ENCODE assay signal across 8 mouse cellular contexts in the genomic region with DNA sequence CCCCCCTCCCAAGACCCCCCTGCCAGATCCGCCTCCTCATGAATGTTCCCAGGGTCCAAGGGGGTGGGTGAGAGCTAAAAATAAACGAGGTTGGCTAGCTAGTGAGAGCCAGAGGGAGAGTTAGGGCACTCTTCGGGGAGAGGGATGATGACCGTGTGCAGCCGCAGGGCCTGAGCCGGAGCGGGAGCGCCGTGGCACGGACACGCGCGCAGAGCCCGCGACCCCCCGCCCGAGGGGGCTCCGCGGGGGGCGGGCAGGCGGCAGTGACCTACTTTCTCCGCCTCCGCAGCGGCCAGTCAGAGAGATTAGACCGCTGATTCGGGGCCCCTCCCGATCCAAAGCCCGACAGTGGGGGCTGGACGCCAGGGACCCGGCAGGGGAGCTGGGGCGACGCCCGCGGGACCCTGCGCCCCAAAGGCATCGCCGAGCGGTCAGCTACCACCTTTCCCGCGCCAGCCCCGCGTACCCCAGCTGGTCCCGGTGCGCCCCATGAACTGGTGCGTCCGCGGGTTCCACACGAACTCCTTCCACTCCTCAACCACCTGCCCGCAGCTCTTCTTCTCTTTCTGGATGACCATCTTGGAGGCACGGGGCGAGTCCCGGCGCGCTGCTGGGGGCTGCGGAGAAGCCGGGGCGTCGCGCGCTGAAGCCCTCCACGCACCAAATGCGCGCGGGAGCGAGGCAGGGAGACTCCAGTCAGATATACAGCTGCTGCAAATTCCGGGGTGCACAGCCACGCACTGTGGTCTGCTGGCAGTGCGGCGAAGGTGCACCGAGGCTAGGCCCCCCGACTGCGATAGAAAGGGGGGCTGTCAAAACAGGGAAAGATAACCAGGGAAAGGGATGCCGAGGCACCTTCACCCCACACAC. TPM values are rescaled to one million over a fixed set of nuclear protein-coding genes. Genes with fewer than 3 reads are reported as not detected.
DNase-seq lines count a peak whose midpoint lies in the region; ATAC-seq lines count a peak whose summit lies in the region.

No protein-coding gene starts in this region.

- H3K79me2 ChIP-seq in macrophage (ENCODE audit: inconsistent target): no peaks in the 10 kb centered on the region

- under 1% methylated on average over 71 of the region's 73 CpGs for WGBS in lung, embryonic 15.5 days
- WGBS in forebrain, embryonic 14.5 days: under 1% methylated on average over 73 of the region's 73 CpGs
- WGBS in intestine, embryonic 15.5 days: 1% methylated on average over 70 of the region's 73 CpGs
- WGBS in macrophage (ENCODE audit: missing documents): 3% methylated on average over 71 of the region's 73 CpGs

- peak; percentile 35 for ATAC-seq in lung, embryonic 15.5 days (ENCODE audit: borderline replicate concordance, extremely low read depth, low FRiP score, low TSS enrichment)
- ATAC-seq in cerebellum, adult (ENCODE audit: insufficient number of reproducible peaks, low FRiP score, low TSS enrichment): peak; percentile 42; the same call in 1 of the 2 replicates
- ATAC-seq in forebrain, embryonic 14.5 days: peak; percentile 55
- ATAC-seq in intestine, embryonic 15.5 days: peak; percentile 45
- ATAC-seq in monocyte, adult 5-6 weeks (replicated peaks; ENCODE audit: insufficient number of reproducible peaks, low FRiP score, low TSS enrichment, poor library complexity, severe bottlenecking): no peak

- H3K9me3 ChIP-seq in lung, embryonic 15.5 days: no peaks in the 10 kb centered on the region
- no peaks in the 10 kb centered on the region for H3K9me3 ChIP-seq in forebrain, embryonic 14.5 days (replicated peaks; ENCODE audit: control insufficient read depth, low read length)
- H3K9me3 ChIP-seq in intestine, embryonic 15.5 days: no peaks in the 10 kb centered on the region

- H3K36me3 ChIP-seq in lung, embryonic 15.5 days: no peaks in the 10 kb centered on the region
- H3K36me3 ChIP-seq in forebrain, embryonic 14.5 days (ENCODE audit: control insufficient read depth, insufficient read depth, low read length): peaks cover 9% of the 10 kb centered on the region
- H3K36me3 ChIP-seq in intestine, embryonic 15.5 days: no peaks in the 10 kb centered on the region
- H3K36me3 ChIP-seq in macrophage (ENCODE audit: inconsistent target): no peaks in the 10 kb centered on the region

- H3K27me3 ChIP-seq in lung, embryonic 15.5 days: peaks cover 16% of the 10 kb centered on the region; the same call in 1 of the 2 replicates
- no peaks in the 10 kb centered on the region for H3K27me3 ChIP-seq in forebrain, embryonic 14.5 days (replicated peaks; ENCODE audit: control insufficient read depth, insufficient read depth, low read length)
- peaks cover 15% of the 10 kb centered on the region for H3K27me3 ChIP-seq in intestine, embryonic 15.5 days (replicated peaks)

- no peak for DNase-seq in lung, postnatal 25 days (ENCODE audit: low spot score)
- peak; percentile 47 for DNase-seq in forebrain, embryonic 14.5 days (ENCODE audit: low spot score)
- DNase-seq in right cerebral cortex, postnatal 4 days: peak; percentile 46

- H3K4me3 ChIP-seq in lung, embryonic 15.5 days: peak overlapping the region; percentile 56
- H3K4me3 ChIP-seq in forebrain, embryonic 14.5 days (ENCODE audit: low read depth, low read length): peak overlapping the region; percentile 67
- peak overlapping the region; percentile 59 for H3K4me3 ChIP-seq in intestine, embryonic 15.5 days (replicated peaks)
- H3K4me3 ChIP-seq in macrophage (ENCODE audit: inconsistent target): peak overlapping the region; percentile 35

- H3K27ac ChIP-seq in lung, embryonic 15.5 days: peak overlapping the region; percentile 50
- H3K27ac ChIP-seq in forebrain, embryonic 14.5 days (ENCODE audit: low read depth, low read length): peak overlapping the region; percentile 48; the same call in 1 of the 2 replicates
- no peak overlapping the region for H3K27ac ChIP-seq in intestine, embryonic 15.5 days
- H3K27ac ChIP-seq in macrophage: no peak overlapping the region

- peaks cover 40% of the 10 kb centered on the region for H3K4me1 ChIP-seq in lung, embryonic 15.5 days
- H3K4me1 ChIP-seq in forebrain, embryonic 14.5 days (ENCODE audit: control insufficient read depth, insufficient read depth, low read length): peaks cover 11% of the 10 kb centered on the region
- peaks cover 41% of the 10 kb centered on the region for H3K4me1 ChIP-seq in intestine, embryonic 15.5 days (replicated peaks)

- peak overlapping the region; percentile 95 for H3K4me2 ChIP-seq in lung, embryonic 15.5 days
- peak overlapping the region; percentile 100 for H3K4me2 ChIP-seq in forebrain, embryonic 14.5 days (ENCODE audit: low read length)
- H3K4me2 ChIP-seq in intestine, embryonic 15.5 days (replicated peaks): peak overlapping the region; percentile 100

- H3K9ac ChIP-seq in lung, embryonic 15.5 days: peak overlapping the region; percentile 57
- H3K9ac ChIP-seq in forebrain, embryonic 14.5 days (ENCODE audit: low read length): peak overlapping the region; percentile 87
- H3K9ac ChIP-seq in intestine, embryonic 15.5 days: peak overlapping the region; percentile 39

RNA-seq across cellular contexts. Expression of a gene that starts 0.7 kb away (rescaled TPM):
- 8.4 and 10.1 TPM in 2 replicates for polyA plus RNA-seq in lung, embryonic 15.5 days (2015; fragmentation: Nextera tagmentation; extraction: Ambion mirVana)
- polyA plus RNA-seq in forebrain, embryonic 14.5 days (2014; fragmentation: Nextera tagmentation; extraction: Ambion mirVana): 22.0 and 31.5 TPM in 2 replicates
- 5.8 and 6.8 TPM in 2 replicates for polyA plus RNA-seq in intestine, embryonic 15.5 days (2015; fragmentation: Nextera tagmentation; extraction: Ambion mirVana)
- total RNA-seq in macrophage (2018; cell fraction: chromatin; rRNA removed): under 1 TPM in 2 of 26 experiments, not detected in 24; 0.38 to 0.54 TPM
- under 1 TPM in 10 of 26 experiments, not detected in 16; 0.04 to 0.30 (median 0.08) TPM for total RNA-seq in macrophage (2018; cell fraction: cytosol; rRNA removed)
- not detected for total RNA-seq in macrophage (2018; cell fraction: nucleus; rRNA removed)
- polyA plus RNA-seq in macrophage (2018): not detected in 3 replicates
- not detected in 3 replicates for total RNA-seq in monocyte, adult 5-6 weeks (2017)

RNA-seq across cellular contexts. Expression of a gene that starts 12.7 kb away (rescaled TPM):
- not detected in 2 replicates for polyA plus RNA-seq in lung, embryonic 15.5 days (2015; fragmentation: Nextera tagmentation; extraction: Ambion mirVana)
- not detected in 2 replicates for polyA plus RNA-seq in forebrain, embryonic 14.5 days (2014; fragmentation: Nextera tagmentation; extraction: Ambion mirVana)
- polyA plus RNA-seq in intestine, embryonic 15.5 days (2015; fragmentation: Nextera tagmentation; extraction: Ambion mirVana): 0.34 and 0.43 TPM in 2 replicates
- not detected for total RNA-seq in macrophage (2018; cell fraction: chromatin; rRNA removed)
- total RNA-seq in macrophage (2018; cell fraction: cytosol; rRNA removed): not detected
- total RNA-seq in macrophage (2018; cell fraction: nucleus; rRNA removed): not detected
- not detected in 3 replicates for polyA plus RNA-seq in macrophage (2018)
- total RNA-seq in monocyte, adult 5-6 weeks (2017): not detected in 3 replicates

RNA-seq across cellular contexts. Expression of a gene that starts 16.8 kb away (rescaled TPM):
- 17.8 and 18.6 TPM in 2 replicates for polyA plus RNA-seq in lung, embryonic 15.5 days (2015; fragmentation: Nextera tagmentation; extraction: Ambion mirVana)
- polyA plus RNA-seq in forebrain, embryonic 14.5 days (2014; fragmentation: Nextera tagmentation; extraction: Ambion mirVana): 17.6 and 18.2 TPM in 2 replicates
- 14.1 and 16.7 TPM in 2 replicates for polyA plus RNA-seq in intestine, embryonic 15.5 days (2015; fragmentation: Nextera tagmentation; extraction: Ambion mirVana)
- total RNA-seq in macrophage (2018; cell fraction: chromatin; rRNA removed): 1 to 10 TPM in 15 of 26 experiments, under 1 TPM in 2, not detected in 9; 0.93 to 8.9 (median 1.8) TPM
- 1 to 10 TPM in 18 of 26 experiments, under 1 TPM in 8; 0.75 to 2.1 (median 1.2) TPM for total RNA-seq in macrophage (2018; cell fraction: cytosol; rRNA removed)
- 1 to 10 TPM in 16 of 26 experiments, under 1 TPM in 4, not detected in 6; 0.63 to 5.8 (median 1.4) TPM for total RNA-seq in macrophage (2018; cell fraction: nucleus; rRNA removed)
- polyA plus RNA-seq in macrophage (2018): 1.6 to 2.2 TPM (median 1.6 TPM) in 3 replicates
- 0.67 TPM in 1 of 3 replicates, not detected in the others for total RNA-seq in monocyte, adult 5-6 weeks (2017)

RNA-seq across cellular contexts. Expression of a gene that starts 24.9 kb away (rescaled TPM):
- 168 and 170 TPM in 2 replicates for polyA plus RNA-seq in lung, embryonic 15.5 days (2015; fragmentation: Nextera tagmentation; extraction: Ambion mirVana)
- polyA plus RNA-seq in forebrain, embryonic 14.5 days (2014; fragmentation: Nextera tagmentation; extraction: Ambion mirVana): 111 and 113 TPM in 2 replicates
- polyA plus RNA-seq in intestine, embryonic 15.5 days (2015; fragmentation: Nextera tagmentation; extraction: Ambion mirVana): 140 and 143 TPM in 2 replicates
- 10 to 100 TPM; 28.7 to 99.5 (median 49.8) TPM for total RNA-seq in macrophage (2018; cell fraction: chromatin; rRNA removed)
- total RNA-seq in macrophage (2018; cell fraction: cytosol; rRNA removed): 10 to 100 TPM; 38.1 to 55.5 (median 45.5) TPM
- 100 to 1,000 TPM in 1 of 26 experiments, 10 to 100 TPM in 25; 32.0 to 114 (median 50.3) TPM for total RNA-seq in macrophage (2018; cell fraction: nucleus; rRNA removed)
- polyA plus RNA-seq in macrophage (2018): 32.6 to 59.9 TPM (median 52.5 TPM) in 3 replicates
- total RNA-seq in monocyte, adult 5-6 weeks (2017): 11.9 to 26.9 TPM (median 24.5 TPM) in 3 replicates

RNA-seq across cellular contexts. Expression of a gene that starts 25.0 kb away (rescaled TPM):
- polyA plus RNA-seq in lung, embryonic 15.5 days (2015; fragmentation: Nextera tagmentation; extraction: Ambion mirVana): 28.3 and 28.4 TPM in 2 replicates
- 24.6 and 29.3 TPM in 2 replicates for polyA plus RNA-seq in forebrain, embryonic 14.5 days (2014; fragmentation: Nextera tagmentation; extraction: Ambion mirVana)
- 25.1 and 25.6 TPM in 2 replicates for polyA plus RNA-seq in intestine, embryonic 15.5 days (2015; fragmentation: Nextera tagmentation; extraction: Ambion mirVana)
- 10 to 100 TPM in 9 of 26 experiments, 1 to 10 TPM in 16, under 1 TPM in 1; 0.81 to 18.2 (median 8.6) TPM for total RNA-seq in macrophage (2018; cell fraction: chromatin; rRNA removed)
- total RNA-seq in macrophage (2018; cell fraction: cytosol; rRNA removed): 1 to 10 TPM; 3.5 to 6.9 (median 5.0) TPM
- 10 to 100 TPM in 6 of 26 experiments, 1 to 10 TPM in 20; 3.1 to 13.1 (median 7.6) TPM for total RNA-seq in macrophage (2018; cell fraction: nucleus; rRNA removed)
- polyA plus RNA-seq in macrophage (2018): 4.4 to 5.0 TPM (median 5.0 TPM) in 3 replicates
- 2.8 to 9.4 TPM (median 3.8 TPM) in 3 replicates for total RNA-seq in monocyte, adult 5-6 weeks (2017)

Comparison
In these comparisons a context has a peak if more than half of its experiments do, and no peak if none do; other contexts are left out.
1. H3K27ac ChIP-seq: peak in lung, embryonic 15.5 days (single experiment) and forebrain, embryonic 14.5 days (single experiment); none in intestine, embryonic 15.5 days (single experiment) and macrophage (single experiment).
2. Peak in every context shown above with its lines, with median percentiles within 50 percentile points of each other: H3K4me2 ChIP-seq, H3K4me3 ChIP-seq and H3K9ac ChIP-seq.